7 mouse cellular contexts compared by ENCODE assay signal in the genomic region with DNA sequence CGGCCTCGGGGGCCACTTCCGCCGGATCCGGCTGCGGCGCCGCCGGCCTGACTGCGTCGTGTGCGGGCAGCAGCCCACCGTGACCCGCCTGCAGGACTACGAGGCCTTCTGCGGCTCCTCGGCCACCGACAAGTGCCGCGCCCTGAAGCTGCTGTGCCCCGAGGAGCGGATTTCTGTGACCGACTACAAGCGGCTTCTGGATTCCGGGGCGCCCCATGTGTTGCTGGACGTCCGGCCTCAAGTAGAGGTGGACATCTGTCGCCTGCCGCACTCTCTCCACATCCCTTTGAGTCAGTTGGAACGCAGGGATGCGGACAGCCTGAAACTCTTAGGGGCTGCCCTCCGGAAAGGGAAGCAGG. TPM values are rescaled to one million over a fixed set of nuclear protein-coding genes. Genes with fewer than 3 reads are reported as not detected.
DNase-seq lines count a peak whose midpoint lies in the region; ATAC-seq lines count a peak whose summit lies in the region.

No protein-coding gene starts in this region.

- no peak for ATAC-seq in lung, embryonic 16.5 days (ENCODE audit: low read depth)
- ATAC-seq in intestine, embryonic 15.5 days: no peak
- ATAC-seq in neural tube, embryonic 14.5 days (ENCODE audit: low read depth): 0 out of 2 replicates have a peak, but pooled peaks have one; percentile 3

- no peak for DNase-seq in lung, postnatal 4 days
- no peak for DNase-seq in forebrain, embryonic 10.5 days (ENCODE audit: extremely low spot score, low spot score)
- no peak for DNase-seq in adrenal gland, postnatal 36 days
- no peak for DNase-seq in spleen, adult 12 weeks (ENCODE audit: low spot score)

- H3K4me1 ChIP-seq in lung, embryonic 16.5 days (replicated peaks; ENCODE audit: control insufficient read depth, insufficient read depth, low read length): peaks cover 21% of the 10 kb centered on the region
- peaks cover 37% of the 10 kb centered on the region for H3K4me1 ChIP-seq in forebrain, embryonic 10.5 days
- peaks cover 25% of the 10 kb centered on the region for H3K4me1 ChIP-seq in intestine, embryonic 15.5 days (replicated peaks)
- H3K4me1 ChIP-seq in neural tube, embryonic 14.5 days (ENCODE audit: control insufficient read depth, insufficient read depth, low read length): peaks cover 24% of the 10 kb centered on the region

- H3K27ac ChIP-seq in lung, embryonic 16.5 days (ENCODE audit: low read length): no peak overlapping the region
- peak overlapping the region; percentile 97 for H3K27ac ChIP-seq in forebrain, embryonic 10.5 days
- H3K27ac ChIP-seq in intestine, embryonic 15.5 days: no peak overlapping the region
- H3K27ac ChIP-seq in neural tube, embryonic 14.5 days (ENCODE audit: low read depth, low read length): no peak overlapping the region

- H3K4me3 ChIP-seq in lung, embryonic 16.5 days (ENCODE audit: low read length): peak overlapping the region; percentile 67
- H3K4me3 ChIP-seq in forebrain, embryonic 10.5 days: peak overlapping the region; percentile 100
- H3K4me3 ChIP-seq in intestine, embryonic 15.5 days (replicated peaks): peak overlapping the region; percentile 99
- H3K4me3 ChIP-seq in neural tube, embryonic 14.5 days (ENCODE audit: low read depth, low read length): peak overlapping the region; percentile 99

- WGBS in lung, embryonic 16.5 days: 50% methylated on average over 32 of the region's 33 CpGs
- 65% methylated on average over 33 of the region's 33 CpGs for WGBS in forebrain, embryonic 10.5 days
- 56% methylated on average over 33 of the region's 33 CpGs for WGBS in intestine, embryonic 15.5 days
- WGBS in neural tube, embryonic 14.5 days: 63% methylated on average over 33 of the region's 33 CpGs

- H3K9ac ChIP-seq in lung, embryonic 16.5 days (ENCODE audit: low read length): peak overlapping the region; percentile 77
- H3K9ac ChIP-seq in intestine, embryonic 15.5 days: peak overlapping the region; percentile 97
- H3K9ac ChIP-seq in neural tube, embryonic 14.5 days (replicated peaks; ENCODE audit: low read depth, low read length): peak overlapping the region; percentile 90; the same call in 1 of the 2 replicates

- peak overlapping the region; percentile 98 for H3K4me2 ChIP-seq in lung, embryonic 16.5 days (ENCODE audit: low read depth, low read length)
- peak overlapping the region; percentile 99 for H3K4me2 ChIP-seq in intestine, embryonic 15.5 days (replicated peaks)
- H3K4me2 ChIP-seq in neural tube, embryonic 14.5 days (ENCODE audit: low read depth, low read length): peak overlapping the region; percentile 99

- H3K9me3 ChIP-seq in lung, embryonic 16.5 days (ENCODE audit: control insufficient read depth, low read length): no peaks in the 10 kb centered on the region
- H3K9me3 ChIP-seq in forebrain, embryonic 10.5 days: no peaks in the 10 kb centered on the region
- no peaks in the 10 kb centered on the region for H3K9me3 ChIP-seq in intestine, embryonic 15.5 days
- no peaks in the 10 kb centered on the region for H3K9me3 ChIP-seq in neural tube, embryonic 14.5 days (ENCODE audit: control insufficient read depth, low read length)

- H3K36me3 ChIP-seq in lung, embryonic 16.5 days (ENCODE audit: control insufficient read depth, insufficient read depth, low read length): peaks cover 6% of the 10 kb centered on the region; the same call in 1 of the 2 replicates
- H3K36me3 ChIP-seq in forebrain, embryonic 10.5 days (replicated peaks): peaks cover 43% of the 10 kb centered on the region
- peaks cover 3% of the 10 kb centered on the region; the same call in 1 of the 2 replicates for H3K36me3 ChIP-seq in intestine, embryonic 15.5 days
- no peaks in the 10 kb centered on the region for H3K36me3 ChIP-seq in neural tube, embryonic 14.5 days (ENCODE audit: control insufficient read depth, insufficient read depth, low read length)

- H3K27me3 ChIP-seq in lung, embryonic 16.5 days (ENCODE audit: control insufficient read depth, insufficient read depth, low read depth, low read length): no peaks in the 10 kb centered on the region
- no peaks in the 10 kb centered on the region for H3K27me3 ChIP-seq in forebrain, embryonic 10.5 days (ENCODE audit: poor library complexity, severe bottlenecking)
- H3K27me3 ChIP-seq in intestine, embryonic 15.5 days (replicated peaks): no peaks in the 10 kb centered on the region
- no peaks in the 10 kb centered on the region for H3K27me3 ChIP-seq in neural tube, embryonic 14.5 days (ENCODE audit: control insufficient read depth, insufficient read depth, low read length)

RNA-seq across cellular contexts. Expression of a gene that starts 1.0 kb away (rescaled TPM):
- 4.5 and 4.6 TPM in 2 replicates for polyA plus RNA-seq in lung, embryonic 16.5 days (2015; fragmentation: Nextera tagmentation; extraction: Ambion mirVana)
- 5.2 and 6.4 TPM in 2 replicates for polyA plus RNA-seq in forebrain, embryonic 10.5 days (2016; fragmentation: Nextera tagmentation; extraction: Ambion mirVana)
- polyA plus RNA-seq in intestine, embryonic 15.5 days (2015; fragmentation: Nextera tagmentation; extraction: Ambion mirVana): 5.8 and 7.3 TPM in 2 replicates
- 11.2 and 11.7 TPM in 2 replicates for polyA plus RNA-seq in neural tube, embryonic 14.5 days (2014; fragmentation: Nextera tagmentation; extraction: Ambion mirVana)
- total RNA-seq in adrenal gland, postnatal 36 days (2021): 10 to 100 TPM; 14.3 to 15.8 TPM

RNA-seq across cellular contexts. Expression of a gene that starts 1.1 kb away (rescaled TPM):
- 80.2 and 98.3 TPM in 2 replicates for polyA plus RNA-seq in lung, embryonic 16.5 days (2015; fragmentation: Nextera tagmentation; extraction: Ambion mirVana)
- 70.9 and 77.6 TPM in 2 replicates for polyA plus RNA-seq in forebrain, embryonic 10.5 days (2016; fragmentation: Nextera tagmentation; extraction: Ambion mirVana)
- 94.9 and 104 TPM in 2 replicates for polyA plus RNA-seq in intestine, embryonic 15.5 days (2015; fragmentation: Nextera tagmentation; extraction: Ambion mirVana)
- polyA plus RNA-seq in neural tube, embryonic 14.5 days (2014; fragmentation: Nextera tagmentation; extraction: Ambion mirVana): 55.1 and 59.3 TPM in 2 replicates
- 100 to 1,000 TPM; 104 to 123 TPM for total RNA-seq in adrenal gland, postnatal 36 days (2021)

RNA-seq across cellular contexts. Expression of a gene that starts 1.3 kb away (rescaled TPM):
- 14.7 and 15.3 TPM in 2 replicates for polyA plus RNA-seq in lung, embryonic 16.5 days (2015; fragmentation: Nextera tagmentation; extraction: Ambion mirVana)
- polyA plus RNA-seq in forebrain, embryonic 10.5 days (2016; fragmentation: Nextera tagmentation; extraction: Ambion mirVana): 18.5 and 20.7 TPM in 2 replicates
- polyA plus RNA-seq in intestine, embryonic 15.5 days (2015; fragmentation: Nextera tagmentation; extraction: Ambion mirVana): 12.9 and 14.7 TPM in 2 replicates
- polyA plus RNA-seq in neural tube, embryonic 14.5 days (2014; fragmentation: Nextera tagmentation; extraction: Ambion mirVana): 30.4 and 31.3 TPM in 2 replicates
- 10 to 100 TPM; 26.6 to 27.7 TPM for total RNA-seq in adrenal gland, postnatal 36 days (2021)

RNA-seq across cellular contexts. Expression of a gene that starts 24.5 kb away (rescaled TPM):
- polyA plus RNA-seq in lung, embryonic 16.5 days (2015; fragmentation: Nextera tagmentation; extraction: Ambion mirVana): 1.3 and 1.8 TPM in 2 replicates
- polyA plus RNA-seq in forebrain, embryonic 10.5 days (2016; fragmentation: Nextera tagmentation; extraction: Ambion mirVana): 2.4 and 3.7 TPM in 2 replicates
- 4.6 and 6.1 TPM in 2 replicates for polyA plus RNA-seq in intestine, embryonic 15.5 days (2015; fragmentation: Nextera tagmentation; extraction: Ambion mirVana)
- 3.4 and 3.7 TPM in 2 replicates for polyA plus RNA-seq in neural tube, embryonic 14.5 days (2014; fragmentation: Nextera tagmentation; extraction: Ambion mirVana)
- 10 to 100 TPM; 52.1 to 61.7 TPM for total RNA-seq in adrenal gland, postnatal 36 days (2021)

RNA-seq across cellular contexts. Expression of a gene that starts 50.1 kb away (rescaled TPM):
- 0.19 and 0.20 TPM in 2 replicates for polyA plus RNA-seq in lung, embryonic 16.5 days (2015; fragmentation: Nextera tagmentation; extraction: Ambion mirVana)
- polyA plus RNA-seq in forebrain, embryonic 10.5 days (2016; fragmentation: Nextera tagmentation; extraction: Ambion mirVana): 2.6 and 2.7 TPM in 2 replicates
- 6.6 and 8.4 TPM in 2 replicates for polyA plus RNA-seq in intestine, embryonic 15.5 days (2015; fragmentation: Nextera tagmentation; extraction: Ambion mirVana)
- polyA plus RNA-seq in neural tube, embryonic 14.5 days (2014; fragmentation: Nextera tagmentation; extraction: Ambion mirVana): 0.35 and 0.73 TPM in 2 replicates
- not detected for total RNA-seq in adrenal gland, postnatal 36 days (2021)
